ENCODE assay signal across 8 mouse cellular contexts in the genomic region with DNA sequence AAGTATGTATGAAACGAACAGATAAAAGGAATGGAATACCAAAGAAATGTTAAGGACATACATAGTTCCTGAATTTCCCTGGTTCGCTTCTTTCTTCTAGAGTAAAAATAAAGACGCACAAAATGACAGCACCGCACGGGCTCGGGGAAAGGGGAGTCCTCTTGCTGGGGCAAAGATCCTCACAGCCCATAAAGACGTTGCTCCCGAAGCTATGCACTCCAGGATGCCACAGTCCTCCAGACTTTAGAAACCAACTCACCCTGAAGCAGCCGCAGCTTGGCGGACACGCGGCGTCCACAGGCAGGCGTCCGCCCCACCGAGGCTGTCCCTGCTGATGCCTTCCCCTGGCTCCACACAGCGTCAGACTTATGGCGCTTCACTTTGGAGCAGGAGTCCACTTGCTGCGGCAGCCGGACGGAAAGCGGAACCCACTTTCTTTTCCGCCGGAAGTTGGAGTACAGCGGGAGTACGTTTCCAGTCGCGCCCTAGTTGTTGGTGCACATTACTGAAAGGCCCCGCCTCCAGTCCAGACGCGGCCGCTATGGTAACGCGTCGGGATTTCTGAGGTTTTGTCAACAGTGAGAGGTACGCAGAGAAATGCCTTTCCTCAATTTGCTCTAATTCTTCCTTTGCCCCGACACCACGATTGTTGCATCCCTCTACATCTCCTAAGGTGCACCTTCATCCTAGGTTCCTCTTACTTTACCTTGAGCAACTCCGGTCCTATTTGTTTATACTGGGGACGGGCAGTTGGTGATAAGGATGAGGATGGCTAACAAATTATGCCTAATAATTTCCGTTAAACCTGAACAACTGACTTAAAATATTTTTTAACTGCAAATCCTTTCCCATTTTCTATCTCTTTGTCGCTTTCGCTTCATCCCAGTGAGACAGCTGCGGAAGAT. TPM values are rescaled to one million over a fixed set of nuclear protein-coding genes. Genes with fewer than 3 reads are reported as not detected.
DNase-seq lines count a peak whose midpoint lies in the region; ATAC-seq lines count a peak whose summit lies in the region.

Gene Dnajc24, minus strand, starts transcription at position 715 of the 905 bp plus-strand sequence.

- H3K4me2 ChIP-seq in hindbrain, embryonic 12.5 days (replicated peaks): peak within 1 kb of the TSS; percentile 60

- no peaks in the 10 kb centered on the region for H3K27me3 ChIP-seq in hindbrain, embryonic 12.5 days

- H3K4me1 ChIP-seq in hindbrain, embryonic 12.5 days: 0 out of 2 replicates have a peak, but pooled peaks cover 4% of the 10 kb centered on the region

- H3K9ac ChIP-seq in hindbrain, embryonic 12.5 days: peak within 1 kb of the TSS; percentile 87

- peak within 1 kb of the TSS; percentile 83 for H3K4me3 ChIP-seq in hindbrain, embryonic 12.5 days

- peak within 1 kb of the TSS; percentile 81 for H3K27ac ChIP-seq in hindbrain, embryonic 12.5 days

- H3K9me3 ChIP-seq in hindbrain, embryonic 12.5 days (replicated peaks): no peaks in the 10 kb centered on the region

- ATAC-seq in hindbrain, embryonic 12.5 days (ENCODE audit: low FRiP score): peak; percentile 97

- 2% methylated on average over 44 of the region's 44 CpGs for WGBS in hindbrain, embryonic 12.5 days

- no peaks in the 10 kb centered on the region for H3K36me3 ChIP-seq in hindbrain, embryonic 12.5 days

- peak; percentile 95 for DNase-seq in NIH3T3 (ENCODE audit: low read depth)
- DNase-seq in cerebellum, postnatal 10 days: peak; percentile 92 to 93
- DNase-seq in frontal cortex, postnatal 10 days (ENCODE audit: low spot score in 2 of 2): peak; percentile 83 to 91
- peak; percentile 94 for DNase-seq in layer of hippocampus, postnatal 14 days (ENCODE audit: low spot score in 2 of 2)
- DNase-seq in lung, postnatal 14 days: peak; percentile 87
- peak; percentile 83 for DNase-seq in retina, adult 2 months (ENCODE audit: low read depth, low spot score)
- peak; percentile 82 to 83 for DNase-seq in thymus, postnatal 36 days

RNA-seq across cellular contexts. Expression of gene Dnajc24, which starts in this region (rescaled TPM):
- 43.6 and 44.3 TPM in 2 replicates for polyA plus RNA-seq in hindbrain, embryonic 12.5 days (2016; fragmentation: Nextera tagmentation; extraction: Ambion mirVana)
- total RNA-seq in layer of hippocampus, postnatal 14 days (2021): 10 to 100 TPM; 22.3 to 26.7 TPM

Comparison
In these comparisons a context has a peak if more than half of its experiments do, and no peak if none do; other contexts are left out.
1. Peak in every context shown above with its lines: DNase-seq, ATAC-seq, H3K4me3 ChIP-seq and H3K27ac ChIP-seq.